Mouse (Mus musculus) adrenal gland, adult 18-20 months (tissue): Measurements from ENCODE around the gene Rpl36. TPM values are rescaled to one million over a fixed set of nuclear protein-coding genes. Genes with fewer than 3 reads are reported as not detected.

Experiments used
- DNase-seq, 2 experiments: peaks; one replicate each; pipeline ENCODE4 v3.0.0; 2021 to 2022; ENCODE audit warnings: low spot score in 2 of 2
- long read RNA-seq, 2 experiments: library from polyadenylated mRNA; stranded (forward); transcript quantifications; one replicate each; pipeline ENCODE4 v2.0.0; 2021
- total RNA-seq, 2 experiments: library from RNA; stranded (reverse); gene quantifications; 1 replicate in 1 of 2; 2 replicates in 1 of 2; pipeline ENCODE4 v1.2.3; 2021

Rpl36 gene
- 100 to 1,000 TPM; 765 to 908 TPM for total RNA-seq
- long read RNA-seq, experiment 1, transcript Rpl36-201 (4 exons, 383 nt): major isoform, 24 of 28 reads
- long read RNA-seq, experiment 1, partial matches to known transcripts: 3 of 28 reads
- long read RNA-seq, experiment 1, other reads (novel, unspliced or antisense): 1 of 28 reads
- long read RNA-seq, experiment 2, transcript Rpl36-201 (4 exons, 383 nt): major isoform, 173 of 195 reads
- long read RNA-seq, experiment 2, partial matches to known transcripts: 16 of 195 reads
- long read RNA-seq, experiment 2, other reads (novel, unspliced or antisense): 6 of 195 reads

- DNase-seq: peak; percentile 96 to 98
Observed at GRCm38 (mm10) chr17:56613236-56613844, at the start of gene Rpl36. Gene Rpl36 (plus strand): TSS chr17:56613416.

GRCm38 (mm10) chr17:56566293-56566692, 46.9 kb upstream of the Rpl36 start:
- no peak for DNase-seq

GRCm38 (mm10) chr17:56566918-56567317, 46.3 kb upstream of the Rpl36 start:
- DNase-seq: no peak

- DNase-seq: no peak
Observed at GRCm38 (mm10) chr17:56567370-56567769, 45.8 kb upstream of the Rpl36 start.

- DNase-seq: no peak
Observed at GRCm38 (mm10) chr17:56570287-56570686, 42.9 kb upstream of the Rpl36 start.

- no peak for DNase-seq
Observed at GRCm38 (mm10) chr17:56572154-56572553, 41.1 kb upstream of the Rpl36 start.

GRCm38 (mm10) chr17:56572939-56573338, 40.3 kb upstream of the Rpl36 start:
- no peak for DNase-seq

- DNase-seq: no peak
Observed at GRCm38 (mm10) chr17:56583071-56583470, 30.1 kb upstream of the Rpl36 start.

GRCm38 (mm10) chr17:56583611-56584256, 29.5 kb upstream of the Rpl36 start:
- peak; percentile 40 to 46 for DNase-seq

- peak; percentile 99 for DNase-seq
Observed at GRCm38 (mm10) chr17:56584257-56585130, 28.7 kb upstream of the Rpl36 start, which contains the start of the genes Safb2 and Safb. Gene Safb2 (minus strand): TSS chr17:56584585. Gene Safb (plus strand): TSS chr17:56584825.

- DNase-seq: peak; percentile 57 to 61
Observed at GRCm38 (mm10) chr17:56585171-56585821, 27.9 kb upstream of the Rpl36 start.

- no peak for DNase-seq
Observed at GRCm38 (mm10) chr17:56587773-56588172, 25.4 kb upstream of the Rpl36 start.

GRCm38 (mm10) chr17:56588921-56589320, 24.3 kb upstream of the Rpl36 start:
- no peak for DNase-seq

GRCm38 (mm10) chr17:56592553-56592952, 20.7 kb upstream of the Rpl36 start:
- DNase-seq: no peak

GRCm38 (mm10) chr17:56593527-56594271, 19.5 kb upstream of the Rpl36 start:
- DNase-seq: no peak

GRCm38 (mm10) chr17:56603186-56604069, 9.8 kb upstream of the Rpl36 start:
- DNase-seq: no peak

- no peak for DNase-seq
Observed at GRCm38 (mm10) chr17:56604070-56604380, 9.2 kb upstream of the Rpl36 start.

- no peak for DNase-seq
Observed at GRCm38 (mm10) chr17:56604422-56604821, 8.8 kb upstream of the Rpl36 start.

GRCm38 (mm10) chr17:56605431-56605830, 7.8 kb upstream of the Rpl36 start:
- no peak for DNase-seq
